Mouse (Mus musculus): Measurements from ENCODE around the gene Ncstn.

Ncstn gene

DNA sequence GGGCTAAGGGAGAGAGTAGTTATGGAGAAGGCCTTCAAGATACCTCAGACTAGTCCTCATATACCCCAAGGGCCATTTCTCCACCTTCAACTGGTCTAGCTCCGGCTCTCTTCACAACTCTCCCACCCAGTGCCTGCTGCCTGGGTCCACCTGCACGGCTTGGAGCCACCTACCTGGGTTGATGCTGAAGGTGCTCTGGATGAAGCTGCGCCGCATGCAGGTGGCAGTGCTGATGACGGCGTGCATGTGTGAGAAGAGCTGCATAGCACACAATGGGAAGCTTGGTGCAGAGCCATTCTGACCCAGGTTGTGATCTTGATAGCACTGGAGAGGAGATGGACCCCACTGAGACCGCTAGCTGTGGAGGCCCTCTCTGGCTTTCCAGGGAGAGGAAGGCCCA, 10.0 kb downstream of the Ncstn start:
- no peak for DNase-seq (ENCODE audit: low spot score)

DNA sequence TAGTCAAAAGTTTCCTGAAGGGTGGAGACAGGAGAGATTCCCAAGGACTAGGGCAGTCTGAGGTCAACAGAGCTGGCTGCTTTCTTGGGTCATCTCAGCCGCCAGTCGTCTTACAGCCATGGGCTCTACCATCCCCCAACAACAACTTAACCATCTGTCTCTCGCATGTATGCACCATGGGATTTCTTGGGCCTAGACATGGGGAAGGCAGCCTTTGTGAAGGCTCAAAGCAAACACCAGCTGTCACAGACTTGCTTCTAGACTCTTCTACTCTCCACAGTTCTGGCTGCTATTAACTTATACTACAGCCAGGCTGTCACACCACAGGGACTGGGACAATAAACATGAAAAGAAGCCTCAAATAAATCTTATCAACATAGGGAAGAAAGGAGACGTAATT, 11.0 kb downstream of the Ncstn start:
- DNase-seq (ENCODE audit: low spot score) = no peak

DNA sequence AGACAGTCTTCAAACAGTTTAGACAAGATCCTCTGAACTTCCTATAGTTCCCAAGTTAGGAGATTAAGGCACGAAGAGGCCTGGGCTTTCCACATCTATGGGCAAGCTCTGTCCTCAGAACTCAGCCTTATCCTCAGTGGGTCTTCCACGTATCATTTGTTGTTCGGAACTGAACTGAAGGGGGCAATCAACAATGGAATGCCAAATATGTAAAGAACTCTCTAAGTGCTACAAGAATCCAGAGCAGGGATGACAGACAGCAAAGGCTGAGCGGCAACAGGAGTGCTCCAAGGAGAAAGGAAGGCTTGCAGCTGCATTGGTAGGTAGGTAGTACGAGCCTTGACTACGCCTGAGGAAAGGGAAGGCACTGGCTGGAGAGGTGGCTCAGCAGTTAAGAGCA, 12.4 kb downstream of the Ncstn start:
- DNase-seq (ENCODE audit: low spot score) = no peak

DNA sequence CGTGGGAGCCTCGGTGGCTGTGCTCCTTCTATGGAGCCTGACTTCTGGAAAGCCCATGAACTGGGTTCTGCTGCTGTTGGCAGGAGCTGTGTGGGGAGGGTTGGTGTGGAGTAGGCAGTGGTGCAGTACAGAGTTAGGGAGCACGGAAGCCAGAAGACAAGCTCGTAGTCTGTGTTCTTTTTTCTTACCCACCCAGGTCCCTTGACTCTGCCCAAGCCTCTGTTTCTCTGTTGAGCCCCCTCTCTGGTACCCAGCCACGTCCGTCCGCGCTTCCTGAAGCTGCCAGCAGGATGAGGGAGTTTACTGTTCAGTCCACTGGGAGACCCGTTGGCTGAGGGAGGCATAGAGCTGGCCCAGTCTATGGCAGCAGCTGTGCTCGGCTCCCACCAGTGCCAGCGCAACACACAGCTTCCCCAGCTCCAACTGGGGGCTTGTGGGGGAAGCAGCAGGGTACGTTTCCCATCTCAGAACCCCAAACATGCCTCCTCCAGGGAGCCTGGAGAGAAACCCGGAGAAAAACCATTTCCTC, 17.9 kb downstream of the Ncstn start:
- no peak for DNase-seq (ENCODE audit: low spot score)

DNA sequence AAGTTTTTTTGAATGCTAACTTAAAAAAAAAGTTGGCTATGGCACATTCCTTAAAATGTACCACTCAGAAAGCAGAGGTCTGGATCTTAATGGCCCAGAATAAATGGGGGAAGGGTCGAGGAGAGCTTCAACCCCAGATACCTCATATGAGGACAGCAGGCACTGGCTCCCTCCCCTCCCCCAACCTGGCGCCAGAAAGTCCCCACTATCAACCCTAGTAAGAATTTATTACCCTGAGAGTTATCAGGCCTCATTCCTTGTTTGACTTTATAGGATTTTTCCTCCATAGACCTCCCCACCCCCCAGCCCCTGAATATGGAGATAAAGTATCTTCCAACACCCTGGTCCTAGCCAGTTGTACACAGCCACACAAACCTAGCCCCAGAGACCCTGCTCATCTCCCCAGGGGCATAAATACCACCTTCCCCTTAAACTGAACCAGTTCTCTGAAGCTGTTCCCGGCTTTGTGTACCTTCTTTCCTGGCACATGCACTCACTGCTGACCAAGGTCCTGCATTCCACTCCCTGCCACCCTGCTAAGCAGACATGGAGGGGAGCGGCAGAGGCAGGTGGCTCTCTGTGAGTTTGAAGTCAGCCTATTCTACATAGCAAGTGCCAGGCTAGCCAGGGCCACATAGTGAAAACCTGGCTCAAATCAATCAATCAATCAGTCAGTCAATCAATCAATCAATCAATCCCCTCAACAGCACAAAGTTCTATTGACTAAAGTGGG, 19.1 kb downstream of the Ncstn start:
- no peak for DNase-seq (ENCODE audit: low spot score)

DNA sequence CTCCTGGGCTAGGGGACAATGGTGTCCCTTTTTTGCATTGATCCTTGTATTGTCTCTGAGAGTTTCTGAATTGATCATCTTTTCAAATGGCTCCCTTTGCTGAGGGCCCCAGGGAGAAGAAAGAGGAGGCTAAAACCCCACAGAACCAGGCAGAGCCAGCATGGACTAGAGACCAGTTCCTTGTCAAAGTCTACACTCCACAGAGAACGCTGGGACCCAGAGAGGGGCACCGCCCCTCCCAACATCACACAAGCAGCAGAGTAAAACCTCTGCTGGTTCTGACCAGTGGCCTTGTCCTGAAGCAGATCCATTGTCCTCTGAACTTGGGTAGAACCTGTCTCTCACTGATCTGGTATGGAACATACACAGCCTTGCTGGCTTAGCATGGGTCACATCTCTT, 20.5 kb downstream of the Ncstn start:
- no peak for DNase-seq (ENCODE audit: low spot score)

DNA sequence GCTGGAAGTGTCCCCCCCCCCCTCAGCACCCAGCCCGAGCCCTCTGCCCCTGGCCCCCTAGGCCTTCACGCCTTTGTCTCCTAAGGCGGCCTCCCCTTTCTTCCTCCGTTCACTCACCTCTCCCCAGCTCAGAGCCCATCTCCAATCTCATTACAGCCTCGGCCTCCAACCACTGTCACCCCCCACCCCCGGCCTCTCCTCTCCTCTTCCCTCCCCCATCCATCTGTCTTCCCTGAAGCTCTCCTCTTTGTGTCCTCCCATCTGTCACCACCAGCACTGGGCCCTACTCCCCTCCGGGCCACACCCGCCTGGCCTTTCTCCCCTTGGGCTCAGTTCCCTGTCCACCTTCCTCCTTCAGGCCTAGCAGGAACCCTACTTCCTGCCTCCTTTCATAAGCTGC, 21.4 kb downstream of the Ncstn start:
- DNase-seq (ENCODE audit: low spot score) = no peak

DNA sequence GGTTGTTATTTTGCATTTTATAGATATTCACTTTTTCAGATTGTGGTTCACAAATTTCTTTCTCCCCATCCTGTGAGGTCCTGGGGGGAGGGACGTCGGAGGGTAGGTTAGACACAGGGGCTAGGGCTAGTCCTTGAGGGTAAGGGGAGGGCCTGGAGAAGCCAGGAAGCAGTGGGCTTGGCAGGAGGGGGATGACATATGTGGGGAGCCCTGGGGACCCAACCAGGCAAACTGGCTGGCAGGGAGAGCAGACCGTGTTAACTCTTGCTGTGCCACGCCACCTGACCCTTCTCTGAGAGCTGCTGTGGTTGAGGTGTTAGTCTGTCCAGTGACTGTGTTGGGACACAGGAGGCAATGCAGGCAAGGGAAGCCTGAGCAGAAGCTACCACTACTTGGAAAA, 21.9 kb downstream of the Ncstn start:
- no peak for DNase-seq (ENCODE audit: low spot score)

DNA sequence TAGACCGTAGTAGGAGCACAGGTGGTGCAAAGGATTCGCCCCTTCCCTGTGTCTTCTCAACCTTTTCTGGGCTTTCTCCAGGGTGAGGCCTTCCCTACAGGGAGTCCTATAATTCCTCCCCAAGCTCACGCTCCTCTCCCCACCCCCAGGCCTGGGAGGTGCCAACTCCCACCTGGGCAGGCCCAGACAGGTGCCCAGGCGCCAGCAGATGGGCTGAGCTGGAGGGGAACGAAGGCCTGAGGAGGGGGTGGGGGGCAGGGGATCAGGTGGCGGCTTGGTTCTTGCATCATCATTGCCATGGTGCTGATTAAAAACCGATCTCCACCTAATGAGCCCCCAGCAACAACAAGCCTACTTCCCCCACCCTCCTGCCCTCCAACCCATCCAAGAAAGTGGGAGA, 23.7 kb downstream of the Ncstn start:
- DNase-seq (ENCODE audit: low spot score) = no peak

DNA sequence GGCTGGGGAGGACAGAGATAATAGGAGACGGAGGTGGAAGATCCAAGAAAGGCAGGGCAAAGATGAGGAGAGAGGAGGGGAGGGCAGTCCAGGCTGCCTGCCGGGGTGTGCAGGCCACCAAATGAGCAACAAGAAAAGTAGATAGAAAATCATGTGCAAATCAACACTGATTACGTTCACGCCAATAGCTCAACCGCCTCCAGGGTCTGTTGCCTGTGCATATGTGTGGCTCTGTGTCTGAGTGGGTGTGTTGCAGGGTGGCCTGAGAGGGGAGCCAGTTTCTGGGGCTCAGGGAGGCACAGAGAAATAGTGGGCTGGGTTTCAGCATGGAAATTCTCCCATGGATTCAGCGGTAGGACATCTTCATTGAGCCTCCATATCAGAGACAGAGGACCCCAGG, 24.3 kb downstream of the Ncstn start:
- DNase-seq (ENCODE audit: low spot score) = no peak

DNA sequence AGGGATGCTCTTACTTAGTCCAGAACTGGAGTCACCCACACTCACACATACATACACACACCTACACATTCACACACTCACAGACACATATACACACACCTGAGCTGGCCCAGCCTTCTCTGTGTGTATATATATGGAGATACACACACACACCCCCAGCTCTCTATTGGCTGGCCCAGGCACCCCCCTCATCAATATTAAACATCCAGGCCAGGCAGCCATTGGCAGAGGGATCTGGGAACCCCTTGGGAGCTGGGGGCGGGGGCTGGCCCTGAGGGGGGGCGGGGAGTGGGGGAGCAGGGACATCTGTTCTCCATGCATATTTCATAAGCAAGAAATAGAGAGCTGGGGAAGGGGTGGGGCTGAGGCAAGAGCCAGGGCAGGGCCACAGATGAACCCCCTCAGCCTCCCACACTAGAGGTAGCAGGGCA, 25.1 kb downstream of the Ncstn start, which contains the start of gene Nhlh1:
Nhlh1 (minus strand) TSS at position 83 of the 431 bp plus-strand sequence.
- no peak for DNase-seq (ENCODE audit: low spot score)

DNA sequence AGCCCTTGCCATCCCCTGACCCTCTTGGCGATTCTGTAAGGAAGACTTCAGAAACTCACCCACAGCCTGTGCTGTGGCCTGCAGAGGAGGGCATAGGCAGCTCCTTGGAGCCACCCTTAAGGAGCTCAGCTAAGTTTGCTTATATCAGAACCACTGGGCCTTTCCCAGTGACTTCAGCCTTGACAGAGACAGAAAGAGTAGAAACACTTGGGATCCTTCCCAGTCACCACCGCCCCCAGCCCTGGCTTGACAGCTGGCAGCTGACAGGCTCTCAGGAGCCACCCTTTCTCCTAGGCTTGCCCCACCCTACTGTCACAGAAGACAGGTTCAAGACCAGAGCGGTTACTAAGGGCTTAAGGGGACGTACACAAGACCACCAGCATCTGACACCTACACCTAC, 26.3 kb downstream of the Ncstn start:
- DNase-seq (ENCODE audit: low spot score) = no peak

DNA sequence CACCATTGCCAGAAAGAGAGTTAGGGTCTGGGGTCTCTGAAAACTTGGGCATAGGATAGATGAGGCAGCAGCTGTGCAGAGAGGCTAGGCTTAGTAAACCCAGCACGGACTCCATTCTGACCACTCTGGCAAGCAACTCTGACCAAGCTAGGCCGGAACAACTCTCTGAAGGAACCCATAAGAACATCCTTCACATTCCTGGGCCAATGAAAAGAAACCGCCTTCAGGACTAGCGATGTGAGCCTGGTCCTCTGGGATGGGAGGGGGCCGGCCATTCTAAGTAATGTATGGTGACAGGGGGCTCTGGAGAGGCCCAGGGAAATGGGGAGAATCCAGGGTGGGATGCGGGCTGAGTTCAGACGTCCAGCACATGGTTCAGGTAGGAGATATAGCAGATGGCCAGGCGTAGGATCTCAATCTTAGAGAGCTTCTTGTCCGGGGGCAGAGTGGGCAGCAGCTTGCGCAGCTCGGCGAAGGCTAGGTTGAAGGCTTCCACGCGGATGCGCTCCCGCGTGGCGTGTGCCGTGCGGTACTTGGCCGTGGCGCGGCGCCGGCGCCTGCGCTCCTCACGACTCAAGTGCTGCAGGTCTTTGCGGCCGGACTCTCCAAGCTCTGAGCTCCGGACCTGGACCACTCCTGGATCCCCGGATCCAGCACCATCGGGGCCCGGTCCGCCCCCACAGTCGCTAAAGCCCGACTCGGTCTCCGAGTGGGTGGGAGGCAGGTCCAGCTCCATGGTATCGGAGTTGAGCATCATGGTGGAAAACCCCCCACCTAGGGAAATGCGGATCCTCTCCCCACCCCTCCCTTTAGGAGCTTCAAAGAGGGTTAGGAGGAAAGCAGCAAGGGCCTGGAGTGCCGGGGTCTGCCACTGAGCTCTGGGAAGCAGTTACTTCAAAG, 28.8 kb downstream of the Ncstn start:
- no peak for DNase-seq (ENCODE audit: low spot score)

DNA sequence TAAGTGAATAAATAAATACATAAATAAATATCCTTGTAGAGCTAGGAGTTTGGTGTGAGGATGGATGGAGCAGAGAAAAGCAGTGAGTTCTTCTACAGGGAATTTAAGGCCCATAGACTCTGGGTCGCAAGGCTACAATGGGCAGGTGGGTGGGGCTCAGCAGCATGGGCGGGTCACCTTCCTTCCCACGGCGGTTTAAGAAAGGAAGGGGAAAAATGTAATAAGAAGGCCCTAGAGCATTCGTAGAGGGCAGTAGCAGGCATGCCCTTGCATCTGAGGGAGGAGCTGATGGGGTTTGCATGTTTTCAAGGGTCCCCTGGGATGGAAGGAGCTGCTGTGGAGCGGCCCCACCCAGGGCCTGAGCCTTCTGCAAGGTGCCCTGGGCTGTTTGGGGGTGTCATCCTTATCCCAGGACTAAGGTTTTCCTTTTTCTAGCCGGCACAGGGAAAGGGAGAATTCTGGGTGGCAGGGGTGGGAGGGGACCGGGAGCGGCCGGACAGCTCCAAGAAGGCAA, 29.8 kb downstream of the Ncstn start:
- DNase-seq (ENCODE audit: low spot score) = no peak

DNA sequence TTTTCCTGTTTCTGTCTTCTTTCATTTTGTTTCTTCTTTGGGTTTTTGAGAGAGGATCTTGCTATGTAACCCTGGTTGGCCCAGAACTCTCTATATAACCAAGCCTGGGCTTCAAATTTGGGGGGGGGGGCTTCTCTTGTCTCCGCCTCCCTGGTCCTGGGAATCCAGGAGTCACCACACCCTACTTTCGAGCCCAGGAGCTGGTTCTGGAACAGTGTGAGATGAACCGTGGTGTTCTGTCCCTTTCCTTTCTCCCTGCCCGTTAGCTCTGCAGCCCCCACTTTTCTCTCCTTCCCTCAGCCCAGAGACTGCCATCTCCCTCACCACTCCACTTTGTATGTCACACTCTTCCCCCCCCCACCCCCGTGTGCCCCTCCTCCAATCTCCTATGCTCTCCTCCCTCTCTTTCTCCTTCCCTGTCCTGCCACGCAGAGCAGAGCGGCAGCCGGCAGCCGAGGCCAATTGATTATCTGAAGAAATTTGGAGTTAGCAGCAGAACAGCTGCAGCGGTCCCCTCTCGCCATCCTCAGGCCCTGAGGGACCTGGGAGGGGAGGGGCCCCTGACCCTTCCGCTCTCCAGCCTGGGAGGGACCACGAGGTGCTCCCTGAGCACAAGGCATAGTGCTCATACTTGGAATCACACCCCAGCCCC, 33.3 kb downstream of the Ncstn start:
- DNase-seq (ENCODE audit: low spot score) = no peak

DNA sequence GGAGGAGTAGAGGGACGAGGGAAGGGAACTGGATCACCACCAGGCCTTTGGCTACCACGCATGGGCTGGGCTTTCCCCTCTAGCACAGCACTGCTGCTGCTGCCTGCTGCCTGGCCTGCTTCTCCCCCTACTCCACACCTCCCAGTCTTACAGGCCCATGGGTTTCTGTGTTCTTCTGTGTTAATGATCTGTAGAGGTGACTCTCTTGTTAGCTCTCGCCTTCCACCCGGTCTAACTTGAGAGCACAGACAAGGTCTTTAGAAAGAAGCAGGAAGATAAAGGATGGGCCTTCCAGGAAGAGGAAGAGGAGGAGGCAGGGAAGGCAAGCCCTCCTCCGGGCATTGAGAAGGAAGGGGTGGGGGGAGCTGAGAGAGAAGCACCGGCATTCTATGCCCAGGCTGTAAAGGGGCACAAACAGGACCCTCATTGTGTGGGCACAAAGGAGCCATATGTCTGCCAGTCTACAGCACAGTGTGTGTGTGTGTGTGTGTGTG, 34.3 kb downstream of the Ncstn start:
- no peak for DNase-seq (ENCODE audit: low spot score)

DNA sequence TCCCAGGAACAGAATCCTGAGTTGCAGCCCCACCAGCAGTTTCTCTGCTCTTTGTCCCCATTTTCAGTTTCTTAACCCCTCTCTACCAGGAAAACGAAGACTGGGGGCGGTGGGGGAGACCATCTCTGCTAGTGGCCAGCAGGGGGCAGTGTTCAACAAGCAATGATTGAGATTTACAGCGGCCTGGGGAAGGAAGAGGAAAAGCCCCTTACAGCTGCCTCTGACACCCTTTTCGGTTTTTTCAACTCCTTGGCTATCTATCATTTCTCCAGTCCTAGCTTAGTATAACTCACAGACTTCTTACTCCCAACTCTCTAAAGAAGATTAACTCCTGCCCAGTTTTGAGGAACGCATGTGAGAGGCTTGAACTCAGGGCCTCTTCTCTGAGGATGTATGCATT, 35.7 kb downstream of the Ncstn start:
- DNase-seq (ENCODE audit: low spot score) = peak; percentile 40

DNA sequence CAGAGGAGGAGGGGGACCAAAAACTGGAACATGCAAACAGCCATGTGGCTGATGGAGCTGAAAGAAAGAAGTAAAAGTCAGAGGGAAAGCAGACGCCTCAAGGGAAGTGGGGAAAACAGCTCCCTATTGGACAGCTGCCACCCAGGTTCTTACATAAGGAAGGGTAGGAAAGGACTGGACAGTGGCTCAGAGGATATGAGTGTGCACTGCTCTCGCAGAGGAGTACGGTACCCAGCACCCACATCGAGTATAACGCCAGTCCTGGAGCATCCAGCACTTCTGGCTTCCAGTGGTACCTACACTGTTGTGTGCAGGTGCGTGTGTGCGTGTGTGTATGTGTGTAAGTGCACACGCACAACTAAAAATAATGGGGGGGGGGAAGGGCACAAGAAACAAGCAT, 36.2 kb downstream of the Ncstn start:
- no peak for DNase-seq (ENCODE audit: low spot score)

DNA sequence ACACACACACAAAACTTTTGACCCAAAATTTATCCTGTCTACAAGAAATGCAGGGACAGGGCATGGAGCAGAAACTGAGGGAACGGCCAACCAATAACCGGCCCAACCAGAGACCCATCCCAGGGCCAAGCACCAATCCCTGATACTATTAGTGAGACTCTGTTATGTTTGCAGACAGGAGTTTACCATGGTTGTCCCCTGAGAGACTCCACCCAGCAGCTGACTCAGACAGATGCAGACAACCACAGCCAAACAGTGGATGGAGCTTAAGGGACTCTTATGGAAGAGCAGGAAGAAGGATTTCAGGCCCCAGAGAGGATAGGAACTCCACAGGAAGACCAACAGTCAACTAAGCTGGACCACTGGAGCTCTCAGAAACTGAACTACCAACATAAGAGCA, 52.7 kb downstream of the Ncstn start:
- DNase-seq (ENCODE audit: low spot score) = no peak

DNA sequence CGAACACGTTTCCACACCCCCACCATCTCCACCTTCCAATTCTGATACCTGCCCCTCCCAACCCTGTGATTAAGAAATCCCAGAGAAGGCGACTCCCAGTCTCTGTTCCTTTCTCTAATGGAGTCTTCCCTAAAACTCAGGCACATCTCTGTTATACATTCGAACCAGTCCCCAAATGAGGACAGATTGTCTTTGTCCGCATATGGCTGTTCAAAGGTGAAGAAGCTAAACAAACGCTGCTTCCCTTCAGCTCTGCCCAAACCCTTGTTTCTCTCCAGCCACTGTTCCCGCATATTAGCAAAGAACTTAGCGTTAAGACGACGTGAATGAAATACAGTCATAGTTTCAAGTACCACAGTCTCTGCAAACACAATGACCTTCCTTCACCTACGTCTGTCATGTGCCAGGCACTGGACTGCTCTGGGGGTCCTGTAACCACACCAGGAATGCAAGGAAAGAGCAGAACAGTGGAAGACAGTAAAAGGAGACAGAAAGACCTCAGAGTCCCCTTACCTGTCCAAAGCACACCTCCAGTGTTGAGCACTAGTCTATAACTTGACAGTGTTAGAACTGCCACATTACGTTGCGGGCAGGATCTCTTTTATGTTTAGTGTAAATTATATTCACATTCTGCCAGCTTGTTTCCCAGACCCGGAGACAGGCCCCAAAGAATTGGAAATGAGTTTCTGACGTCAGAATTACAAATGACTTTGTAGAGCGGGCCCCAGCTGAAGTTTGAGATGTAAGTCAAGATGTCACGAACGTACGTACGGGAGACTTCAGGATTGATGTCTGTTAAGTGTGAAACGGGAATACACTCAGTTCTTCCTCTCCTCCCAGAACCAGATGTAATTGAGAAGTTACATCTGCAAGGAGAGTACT, 54.0 kb downstream of the Ncstn start, which contains the start of gene Vangl2:
Vangl2 (minus strand) TSS at position 51 of the 882 bp plus-strand sequence.
- DNase-seq (ENCODE audit: low spot score) = no peak

DNA sequence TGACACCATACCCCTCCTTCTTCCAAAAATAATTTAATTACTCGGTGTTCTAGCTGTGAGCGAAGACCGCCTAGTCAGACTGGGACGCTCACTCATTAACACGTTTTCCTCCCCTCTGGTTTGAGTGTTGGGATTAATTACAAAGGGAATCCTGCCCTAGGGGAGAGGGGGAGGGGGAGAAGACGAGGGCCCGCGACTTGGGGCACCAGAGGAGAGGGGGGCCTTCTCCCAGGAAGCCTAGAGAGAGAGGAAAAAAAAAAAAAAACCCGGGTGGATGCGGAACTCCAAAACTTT, 54.8 kb downstream of the Ncstn start:
- no peak for DNase-seq (ENCODE audit: low spot score)
